Mouse (Mus musculus): ENCODE measurements around the gene Fhit. TPM values are rescaled to one million over a fixed set of nuclear protein-coding genes. Genes with fewer than 3 reads are reported as not detected.
A peak's percentile ranks its signal among the peaks of the same experiment; 100 is the strongest.

The Fhit gene
- polyA plus RNA-seq, 3 experiments from 2014 or later, result 2.0 to 7.7 (median 6.6) TPM

DNA sequence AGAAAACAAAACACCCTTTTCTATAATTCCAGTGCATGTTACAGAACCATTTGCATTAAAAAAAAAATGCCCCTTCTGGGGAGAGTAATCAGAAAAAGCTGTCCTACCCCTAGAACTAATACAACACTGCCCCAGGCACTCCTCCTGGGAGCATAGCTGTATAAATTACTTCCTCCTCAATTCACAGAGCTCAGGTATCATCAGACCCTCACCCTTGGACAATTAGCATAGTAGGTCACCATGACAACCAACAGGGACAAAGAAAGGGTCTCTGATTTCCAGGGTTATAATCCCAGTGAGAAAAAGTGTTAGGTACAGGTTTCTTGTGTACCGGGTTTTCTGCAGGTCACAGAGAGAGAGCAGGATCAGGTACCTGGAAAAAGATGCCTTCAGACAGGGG is 654.3 kb downstream of the Fhit start:
- ATAC-seq, result no peak

DNA sequence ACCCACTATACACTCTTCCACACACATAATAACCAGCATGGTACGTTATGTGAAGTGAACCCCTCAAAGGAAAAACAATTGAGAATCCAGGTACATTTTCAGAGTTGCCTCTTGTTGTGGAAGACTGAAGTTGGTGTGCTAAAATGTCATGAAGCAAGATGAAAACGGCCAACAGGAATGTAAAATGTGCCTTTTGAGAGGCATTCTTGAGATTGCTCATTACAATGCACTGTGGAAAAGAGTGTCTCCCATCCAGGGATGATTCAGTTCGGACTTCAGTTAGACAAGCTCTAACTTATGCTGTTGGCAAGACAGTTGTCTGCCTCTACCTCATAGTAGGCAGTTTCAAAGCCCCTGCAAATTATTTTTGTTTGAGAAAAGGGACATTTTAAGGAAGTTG is 676.0 kb downstream of the Fhit start:
- ATAC-seq, result no peak

DNA sequence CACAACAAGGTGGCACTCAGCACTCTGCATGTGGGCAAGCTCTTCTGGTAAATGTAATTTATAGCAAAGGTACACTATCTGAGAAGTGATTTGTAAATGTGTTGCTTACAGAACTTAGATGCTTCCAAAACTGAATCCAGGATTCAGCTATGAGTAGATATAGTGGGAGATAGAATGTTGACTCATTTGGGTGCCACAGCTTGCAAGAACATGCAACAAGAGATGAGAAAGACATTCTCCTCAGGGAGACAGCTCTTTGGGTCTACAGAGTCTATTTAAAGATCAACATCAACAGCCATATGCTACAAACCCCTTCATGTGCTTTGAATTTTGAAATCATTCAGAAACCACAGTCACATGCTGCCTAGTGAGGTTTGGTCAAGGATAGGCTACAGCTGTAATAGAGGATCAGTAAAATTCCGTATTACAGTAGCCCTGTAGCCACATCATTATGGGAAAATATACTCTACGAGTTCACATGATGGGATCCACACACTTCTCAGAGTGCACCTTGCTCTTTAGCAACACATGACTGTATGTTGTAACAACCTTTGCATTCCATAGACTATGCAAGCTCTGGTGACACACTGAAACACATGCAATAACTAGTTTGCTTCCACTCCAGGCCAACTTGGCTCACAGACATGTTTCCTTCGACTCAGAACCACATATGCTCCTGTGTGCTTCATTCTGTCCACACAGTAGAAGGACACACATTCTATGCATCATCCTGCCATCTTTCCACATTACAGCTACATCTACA is 678.8 kb downstream of the Fhit start:
- ATAC-seq, result no peak

DNA sequence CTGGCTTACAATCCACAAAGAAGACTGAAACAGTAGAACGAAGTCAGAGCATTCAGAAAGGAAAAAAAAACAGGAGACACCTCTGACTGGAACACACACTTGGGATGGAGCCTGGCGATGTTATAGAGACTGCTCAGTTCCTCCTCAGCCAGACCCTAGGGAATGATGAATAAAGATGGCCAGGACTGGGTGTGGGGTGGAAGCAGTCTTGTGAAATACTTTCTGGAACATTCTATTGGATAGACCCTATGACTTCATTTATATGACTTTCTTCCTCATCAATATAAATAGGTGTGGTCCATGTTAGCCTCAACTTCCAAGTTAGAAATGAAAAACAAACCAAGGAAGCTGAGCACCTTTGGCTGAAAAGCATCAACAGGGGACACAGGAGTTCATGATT is 680.5 kb downstream of the Fhit start:
- no peak for ATAC-seq

GRCm38 (mm10) chr14:10480681-10481080 is 681.2 kb downstream of the Fhit start:
- no peak for ATAC-seq

DNA sequence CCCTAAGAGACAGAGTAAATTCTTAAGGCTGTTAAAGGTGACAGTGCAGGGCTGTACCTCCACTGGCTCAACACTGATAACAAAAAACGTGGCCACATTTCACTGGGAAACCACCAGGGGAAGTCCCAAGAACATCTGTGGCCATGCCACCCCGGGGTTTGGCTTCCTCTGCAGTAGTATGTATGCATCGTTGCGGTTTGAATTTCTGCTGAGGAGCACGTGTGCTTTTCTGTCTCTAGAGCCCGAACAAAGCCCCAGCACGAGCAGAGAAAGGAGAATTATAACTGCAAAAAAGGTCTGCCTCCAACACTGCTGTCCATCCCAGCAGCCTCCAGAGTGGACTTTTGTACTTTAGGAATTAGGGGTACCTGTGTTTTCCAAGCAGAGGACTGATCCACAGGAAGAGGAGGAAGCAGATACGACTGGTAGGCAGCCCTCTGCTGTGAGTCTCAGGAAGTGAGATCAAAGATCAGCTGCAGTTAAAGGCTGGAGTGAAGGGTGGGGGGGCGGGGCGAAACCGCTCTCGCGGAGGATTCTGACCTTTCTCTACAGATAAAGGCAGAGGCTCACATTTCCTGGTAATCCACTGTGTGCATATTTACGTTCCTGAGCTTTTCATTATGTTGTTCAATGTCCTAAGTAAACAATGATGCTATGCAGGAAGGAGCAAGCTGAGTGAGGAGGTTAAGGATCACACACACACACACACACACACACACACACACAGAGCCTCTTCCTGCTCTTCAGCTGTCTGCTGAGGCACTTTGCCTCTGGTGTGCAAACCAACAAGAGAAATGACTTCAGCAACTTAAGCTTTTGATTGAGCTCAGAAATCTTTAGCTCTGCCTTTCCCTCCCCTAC is 708.6 kb downstream of the Fhit start:
- ATAC-seq, result peak; percentile 91

GRCm38 (mm10) chr14:10452234-10452633 is 709.6 kb downstream of the Fhit start:
- ATAC-seq, result no peak

- no peak for ATAC-seq
Observed at GRCm38 (mm10) chr14:10445360-10445759, 716.5 kb downstream of the Fhit start.

GRCm38 (mm10) chr14:10439007-10439749 is 722.7 kb downstream of the Fhit start:
- ATAC-seq, result no peak

DNA sequence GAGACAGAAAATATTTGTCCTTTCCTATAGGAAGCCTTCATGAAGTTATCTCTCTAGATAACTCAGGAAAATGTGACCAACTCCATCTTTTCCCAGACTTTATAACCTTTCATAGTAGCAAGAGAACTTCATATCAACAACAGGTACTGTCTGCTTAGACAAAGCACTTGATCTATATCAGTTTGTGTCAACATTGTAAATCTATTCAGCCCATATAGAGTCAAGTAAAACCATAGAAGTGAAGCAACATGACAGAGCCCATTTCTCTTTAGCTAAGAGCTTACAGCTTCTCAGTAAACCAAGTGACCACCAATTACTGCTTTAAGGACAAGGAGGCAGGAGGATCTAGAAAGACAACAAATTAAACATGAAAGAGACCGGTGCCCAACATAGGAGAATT is 725.6 kb downstream of the Fhit start:
- ATAC-seq, result no peak

DNA sequence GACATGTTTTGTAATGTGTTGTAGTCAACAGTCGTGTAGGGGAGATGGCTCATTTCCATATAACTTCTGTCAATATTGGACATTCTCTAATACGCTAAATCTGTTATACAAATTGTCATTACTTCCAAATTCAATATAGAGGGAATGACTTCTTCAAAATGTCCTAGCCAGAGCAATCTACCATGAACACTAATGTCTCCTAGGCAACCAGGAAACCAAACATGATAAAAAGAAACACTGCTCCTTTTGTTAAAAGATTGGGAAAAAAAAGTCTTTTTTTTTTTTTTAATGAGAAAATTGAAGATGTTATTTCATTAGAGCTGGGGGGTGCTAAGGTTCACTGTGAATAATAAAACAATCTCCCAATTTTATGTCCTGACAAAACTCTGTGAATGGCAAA is 729.3 kb downstream of the Fhit start:
- no peak for ATAC-seq

GRCm38 (mm10) chr14:10430396-10431000 is 731.3 kb downstream of the Fhit start:
- ATAC-seq, result no peak

- no peak for ATAC-seq
Observed at GRCm38 (mm10) chr14:10423499-10423898, 738.3 kb downstream of the Fhit start.

GRCm38 (mm10) chr14:10422261-10422660 is 739.6 kb downstream of the Fhit start:
- ATAC-seq, result no peak

GRCm38 (mm10) chr14:10415068-10415467 is 746.8 kb downstream of the Fhit start:
- no peak for ATAC-seq

- no peak for ATAC-seq
Observed at GRCm38 (mm10) chr14:10409306-10409962, 752.4 kb downstream of the Fhit start.

DNA sequence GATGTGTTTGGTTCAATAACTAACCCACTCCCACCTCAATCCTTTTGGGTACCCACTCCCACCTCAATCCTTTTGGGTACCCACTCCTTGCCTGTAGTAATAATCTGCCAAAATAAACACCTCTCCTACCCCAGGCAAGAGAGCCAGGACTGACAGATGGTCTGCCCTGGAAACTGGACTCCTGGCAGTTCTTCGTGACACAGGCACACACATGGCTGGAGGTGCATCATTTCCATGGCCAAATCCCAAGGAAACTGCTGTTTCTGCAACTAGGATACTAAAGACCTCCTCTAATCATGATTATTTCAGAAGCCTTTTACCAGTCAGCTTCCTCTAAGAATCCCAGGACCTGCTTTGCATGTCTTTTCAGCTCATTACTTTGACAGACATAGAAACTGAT is 756.5 kb downstream of the Fhit start:
- no peak for ATAC-seq

DNA sequence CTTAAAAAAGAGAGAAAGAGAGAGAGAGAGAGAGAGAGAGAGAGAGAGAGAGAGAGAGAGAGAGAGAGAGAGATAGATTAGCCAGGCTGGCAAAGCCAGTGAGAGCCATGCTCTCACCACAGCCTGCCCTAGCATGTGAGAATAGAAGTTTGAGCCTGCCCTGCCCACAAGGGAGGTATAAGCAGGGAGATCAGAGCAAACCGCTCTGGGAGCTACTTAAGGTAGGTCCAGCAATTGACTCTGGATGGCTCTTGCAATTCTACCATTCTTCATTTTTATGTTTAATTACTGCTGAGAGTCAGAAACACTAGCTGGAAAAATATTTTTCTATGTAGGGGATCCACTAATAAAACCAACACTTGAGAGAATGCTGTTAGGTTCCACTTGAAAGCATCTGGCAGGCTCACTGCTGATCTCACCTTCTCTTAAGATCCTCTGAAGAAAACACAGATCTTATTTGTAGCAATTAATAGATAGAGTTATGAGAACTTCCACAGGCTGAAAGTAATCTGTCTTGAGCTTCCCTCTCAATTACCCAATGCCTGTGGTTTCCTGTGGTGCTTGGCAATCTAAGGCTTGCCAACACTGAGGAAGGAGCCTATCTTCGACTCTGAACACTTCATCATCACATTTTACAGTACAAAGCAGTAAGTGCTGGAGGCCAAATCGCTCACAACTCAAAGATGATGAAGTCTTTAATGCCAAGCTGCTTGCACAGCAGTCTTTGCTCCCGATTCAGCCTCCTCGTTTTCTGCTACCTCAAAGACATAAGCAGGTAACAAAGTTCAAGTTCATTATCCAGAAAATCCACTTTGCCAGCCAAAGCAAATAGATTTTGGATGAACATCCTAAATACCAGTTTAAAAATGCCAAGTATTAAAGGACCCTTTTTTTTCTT is 793.8 kb downstream of the Fhit start:
- ATAC-seq, result no peak

DNA sequence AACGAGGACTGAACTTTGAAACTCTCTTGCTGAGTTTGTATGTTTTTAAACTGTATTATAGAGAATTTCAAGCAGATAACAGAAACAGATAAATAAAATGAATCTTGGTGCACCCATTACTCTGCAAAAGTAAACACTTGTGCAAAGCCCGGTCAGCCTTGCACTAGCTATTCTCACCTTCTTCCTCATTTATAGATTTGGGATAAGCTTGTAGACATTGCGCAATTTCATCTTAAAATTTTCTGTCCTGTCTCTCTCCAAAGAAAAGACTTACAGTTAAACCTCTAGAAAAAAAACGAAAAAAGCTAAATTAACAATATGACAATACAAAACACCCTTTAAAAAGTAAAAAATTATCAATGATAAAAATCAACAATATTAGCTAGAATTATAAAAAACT is 795.0 kb downstream of the Fhit start:
- ATAC-seq, result no peak

GRCm38 (mm10) chr14:10364281-10364680 is 797.6 kb downstream of the Fhit start:
- ATAC-seq, result no peak

GRCm38 (mm10) chr14:10363306-10363705 is 798.5 kb downstream of the Fhit start:
- ATAC-seq, result no peak

Data from inflammation-experienced regulatory T-cells, adult 6 months (primary cell).